In genomic region chr11:18070032-18070374, GRCm38 (mm10) we compare ENCODE assay signal across 24 mouse cellular contexts.
DNase-seq lines count a peak whose midpoint lies in the region; ATAC-seq lines count a peak whose summit lies in the region.
"Had no signal": no experiment of that assay in that cellular context is flagged by ENCODE, and none has a peak within 500 bp of the region (broad histone marks: within the 10 kb centered on the region; RNA-seq: fewer than 3 reads in every experiment).

No protein-coding gene starts in this region.

- no peak overlapping the region for H3K4me3 ChIP-seq in forebrain, embryonic 13.5 days
- H3K4me3 ChIP-seq in forebrain, embryonic 10.5 days, result no peak overlapping the region
- H3K4me3 ChIP-seq in neural tube, embryonic 11.5 days (ENCODE audit: low read depth, low read length), result no peak overlapping the region
- no peak overlapping the region for H3K4me3 ChIP-seq in midbrain, embryonic 14.5 days (replicated peaks; ENCODE audit: low read depth, low read length)
- no peak overlapping the region for H3K4me3 ChIP-seq in neural tube, embryonic 15.5 days (replicated peaks)
- H3K4me3 ChIP-seq: embryonic facial prominence, embryonic 12.5 days; erythroblast, embryonic 14.5 days; heart, embryonic 15.5 days; limb, embryonic 15.5 days; liver, embryonic 15.5 days; lung, embryonic 15.5 days; megakaryocyte, embryonic 14.5 days; myocyte had no signal

- DNase-seq in forebrain, embryonic 10.5 days (ENCODE audit: extremely low spot score, low spot score), result no peak
- no peak for DNase-seq in neural tube, embryonic 11.5 days (ENCODE audit: low spot score)
- no peak for DNase-seq in neural tube, embryonic 10.5 days (ENCODE audit: extremely low spot score, low spot score)
- no peak for DNase-seq in midbrain, embryonic 14.5 days
- DNase-seq in cerebellum, adult 18-20 months, result no peak
- DNase-seq: cerebellum, adult 11-12 months; heart, postnatal 36 days; kidney, adult 8-10 months; kidney, postnatal 10 days; left cerebral cortex, postnatal 4 days; lung, postnatal 36 days; thymus, postnatal 25 days had no signal

- H3K4me1 ChIP-seq in forebrain, embryonic 13.5 days, result peaks cover 9% of the 10 kb centered on the region
- H3K4me1 ChIP-seq in forebrain, embryonic 10.5 days, result peaks cover 6% of the 10 kb centered on the region; the same call in 1 of the 2 replicates
- H3K4me1 ChIP-seq in neural tube, embryonic 11.5 days (ENCODE audit: control insufficient read depth, insufficient read depth, low read length), result no peaks in the 10 kb centered on the region
- H3K4me1 ChIP-seq in midbrain, embryonic 14.5 days (ENCODE audit: control insufficient read depth, insufficient read depth, low read length), result peaks cover 7% of the 10 kb centered on the region; the same call in 1 of the 2 replicates
- no peaks in the 10 kb centered on the region for H3K4me1 ChIP-seq in neural tube, embryonic 15.5 days
- H3K4me1 ChIP-seq: embryonic facial prominence, embryonic 12.5 days; heart, embryonic 15.5 days; limb, embryonic 15.5 days; liver, embryonic 15.5 days; megakaryocyte, embryonic 14.5 days had no signal

- no peaks in the 10 kb centered on the region for H3K36me3 ChIP-seq in forebrain, embryonic 13.5 days (ENCODE audit: poor library complexity, severe bottlenecking)
- no peaks in the 10 kb centered on the region for H3K36me3 ChIP-seq in forebrain, embryonic 10.5 days (replicated peaks)
- no peaks in the 10 kb centered on the region for H3K36me3 ChIP-seq in neural tube, embryonic 11.5 days (ENCODE audit: control insufficient read depth, insufficient read depth, low read length)
- no peaks in the 10 kb centered on the region for H3K36me3 ChIP-seq in midbrain, embryonic 14.5 days (ENCODE audit: control insufficient read depth, insufficient read depth, low read length)
- H3K36me3 ChIP-seq in neural tube, embryonic 15.5 days, result no peaks in the 10 kb centered on the region
- H3K36me3 ChIP-seq: embryonic facial prominence, embryonic 12.5 days; heart, embryonic 15.5 days; limb, embryonic 15.5 days; liver, embryonic 15.5 days; lung, embryonic 15.5 days had no signal

- no peak overlapping the region for H3K9ac ChIP-seq in forebrain, embryonic 13.5 days
- H3K9ac ChIP-seq in neural tube, embryonic 11.5 days (ENCODE audit: low read length), result no peak overlapping the region
- no peak overlapping the region for H3K9ac ChIP-seq in midbrain, embryonic 14.5 days (replicated peaks; ENCODE audit: low read length)
- H3K9ac ChIP-seq in neural tube, embryonic 15.5 days (replicated peaks), result no peak overlapping the region
- H3K9ac ChIP-seq: embryonic facial prominence, embryonic 12.5 days; heart, embryonic 15.5 days; limb, embryonic 15.5 days; liver, embryonic 15.5 days; lung, embryonic 15.5 days had no signal

- H3K27me3 ChIP-seq in forebrain, embryonic 13.5 days, result no peaks in the 10 kb centered on the region
- no peaks in the 10 kb centered on the region for H3K27me3 ChIP-seq in forebrain, embryonic 10.5 days (ENCODE audit: poor library complexity, severe bottlenecking)
- no peaks in the 10 kb centered on the region for H3K27me3 ChIP-seq in neural tube, embryonic 11.5 days (ENCODE audit: control insufficient read depth, insufficient read depth, low read length)
- no peaks in the 10 kb centered on the region for H3K27me3 ChIP-seq in midbrain, embryonic 14.5 days (ENCODE audit: control insufficient read depth, insufficient read depth, low read length)
- H3K27me3 ChIP-seq in neural tube, embryonic 15.5 days (replicated peaks), result no peaks in the 10 kb centered on the region
- H3K27me3 ChIP-seq: embryonic facial prominence, embryonic 12.5 days; heart, embryonic 15.5 days; limb, embryonic 15.5 days; liver, embryonic 15.5 days; lung, embryonic 15.5 days; megakaryocyte, embryonic 14.5 days had no signal

- H3K9me3 ChIP-seq in forebrain, embryonic 13.5 days (replicated peaks), result no peaks in the 10 kb centered on the region
- no peaks in the 10 kb centered on the region for H3K9me3 ChIP-seq in forebrain, embryonic 10.5 days
- H3K9me3 ChIP-seq in neural tube, embryonic 11.5 days (ENCODE audit: control insufficient read depth, low read length), result no peaks in the 10 kb centered on the region
- H3K9me3 ChIP-seq in midbrain, embryonic 14.5 days (ENCODE audit: control insufficient read depth, low read length), result no peaks in the 10 kb centered on the region
- H3K9me3 ChIP-seq in neural tube, embryonic 15.5 days (replicated peaks), result no peaks in the 10 kb centered on the region
- H3K9me3 ChIP-seq: embryonic facial prominence, embryonic 12.5 days; heart, embryonic 15.5 days; limb, embryonic 15.5 days; liver, embryonic 15.5 days; lung, embryonic 15.5 days; megakaryocyte, embryonic 14.5 days had no signal

- peak; percentile 44; the same call in 1 of the 2 replicates for ATAC-seq in forebrain, embryonic 13.5 days
- 0 out of 2 replicates have a peak, but pooled peaks have one; percentile 9 for ATAC-seq in neural tube, embryonic 11.5 days (ENCODE audit: insufficient read depth, low FRiP score, low TSS enrichment)
- no peak for ATAC-seq in midbrain, embryonic 14.5 days (ENCODE audit: low FRiP score, low TSS enrichment)
- peak; percentile 40; the same call in 1 of the 2 replicates for ATAC-seq in neural tube, embryonic 15.5 days (ENCODE audit: low FRiP score)
- ATAC-seq in monocyte, adult 5-6 weeks (replicated peaks; ENCODE audit: insufficient number of reproducible peaks, low FRiP score, low TSS enrichment, poor library complexity, severe bottlenecking), result no peak
- ATAC-seq: Patski had no signal

- H3K27ac ChIP-seq in forebrain, embryonic 13.5 days, result no peak overlapping the region
- no peak overlapping the region for H3K27ac ChIP-seq in forebrain, embryonic 10.5 days
- H3K27ac ChIP-seq in neural tube, embryonic 11.5 days (ENCODE audit: low read depth, low read length), result no peak overlapping the region
- no peak overlapping the region; the same call in 1 of the 2 replicates for H3K27ac ChIP-seq in midbrain, embryonic 14.5 days (replicated peaks; ENCODE audit: low read depth, low read length)
- H3K27ac ChIP-seq in neural tube, embryonic 15.5 days (replicated peaks), result 0 out of 2 replicates have a peak overlapping the region, but pooled peaks have one; percentile 42
- H3K27ac ChIP-seq: embryonic facial prominence, embryonic 12.5 days; heart, embryonic 15.5 days; limb, embryonic 15.5 days; liver, embryonic 15.5 days; lung, embryonic 15.5 days had no signal

- H3K4me2 ChIP-seq in forebrain, embryonic 13.5 days, result peak overlapping the region; percentile 4; the same call in 1 of the 2 replicates
- no peak overlapping the region for H3K4me2 ChIP-seq in neural tube, embryonic 11.5 days (ENCODE audit: low read depth)
- H3K4me2 ChIP-seq in midbrain, embryonic 14.5 days (ENCODE audit: low read length), result peak overlapping the region; percentile 2; the same call in 1 of the 2 replicates
- H3K4me2 ChIP-seq in neural tube, embryonic 15.5 days, result no peak overlapping the region
- H3K4me2 ChIP-seq: embryonic facial prominence, embryonic 12.5 days; heart, embryonic 15.5 days; limb, embryonic 15.5 days; liver, embryonic 15.5 days; lung, embryonic 15.5 days had no signal

- 74% methylated on average over 8 of the region's 8 CpGs for WGBS in forebrain, embryonic 13.5 days
- WGBS in forebrain, embryonic 10.5 days, result 91% methylated on average over 8 of the region's 8 CpGs
- WGBS in neural tube, embryonic 11.5 days, result 77% methylated on average over 8 of the region's 8 CpGs
- 80% methylated on average over 8 of the region's 8 CpGs for WGBS in midbrain, embryonic 14.5 days
- WGBS in neural tube, embryonic 15.5 days, result 58% methylated on average over 8 of the region's 8 CpGs

Comparison
In these comparisons a context has a peak if more than half of its experiments do, and no peak if none do; other contexts are left out.
1. ATAC-seq: peak in forebrain, embryonic 13.5 days (single experiment), neural tube, embryonic 11.5 days (single experiment) and neural tube, embryonic 15.5 days (single experiment); none in midbrain, embryonic 14.5 days (single experiment) and monocyte, adult 5-6 weeks (single experiment).
2. H3K4me2 ChIP-seq: peak in forebrain, embryonic 13.5 days (single experiment) and midbrain, embryonic 14.5 days (single experiment); none in neural tube, embryonic 11.5 days (single experiment) and neural tube, embryonic 15.5 days (single experiment).